In the genomic region with DNA sequence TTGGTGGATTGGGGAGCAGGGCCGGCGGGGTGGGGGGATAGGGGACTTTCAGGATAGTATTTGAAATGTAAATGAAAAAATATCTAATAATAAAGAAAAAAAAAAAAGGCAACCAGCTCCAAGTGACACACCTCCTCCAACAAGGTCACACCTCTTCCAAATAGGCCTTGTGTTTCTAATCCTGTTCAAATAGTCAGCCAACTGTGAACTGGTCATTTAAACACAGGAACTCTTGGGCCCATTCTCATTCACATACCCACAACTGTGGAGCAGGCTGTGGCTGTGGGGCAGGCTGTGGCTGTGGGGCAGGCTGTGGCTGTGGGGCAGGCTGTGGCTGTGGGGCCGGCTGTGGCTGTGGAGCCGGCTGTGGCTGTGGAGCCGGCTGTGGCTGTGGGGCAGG, we compare ENCODE assay signal across 8 mouse cellular contexts.
DNase-seq lines count a peak whose midpoint lies in the region; TF ChIP-seq lines count a peak whose summit lies in the region.
"Not testable (repeated sequence)": the region's sequence is repeated elsewhere in the genome, so short reads cannot be mapped to it uniquely, and the experiment has no call there.

No protein-coding gene starts in this region.

- peak overlapping the region; percentile 64 for H3K9ac ChIP-seq in ES-Bruce4 (ENCODE audit: low read depth, poor library complexity, severe bottlenecking)
- H3K9ac ChIP-seq in ES-E14 (ENCODE audit: insufficient read depth, low read depth, low read length, poor library complexity, severe bottlenecking), result not testable (repeated sequence)

- peak; percentile 54 for DNase-seq in ES-CJ7 (ENCODE audit: low read depth, low spot score)
- DNase-seq in ES-E14 (ENCODE audit: low read depth, low spot score); forebrain, embryonic 10.5 days (ENCODE audit: extremely low spot score, low spot score); midbrain, embryonic 10.5 days (ENCODE audit: low spot score): not testable (repeated sequence)
- peak; percentile 78 for DNase-seq in R1 (ENCODE audit: low read depth, low spot score)
- peak; percentile 60 for DNase-seq in ZHBTc4 (ENCODE audit: low read depth, low spot score)

- H3K9me3 ChIP-seq in E14TG2a.4 (ENCODE audit: low read length); ES-Bruce4 (replicated peaks; ENCODE audit: control insufficient read depth, insufficient read depth, low read length, poor library complexity, severe bottlenecking); ES-E14 (ENCODE audit: control insufficient read depth, insufficient read depth, low read depth, low read length); forebrain, embryonic 10.5 days; midbrain, embryonic 10.5 days (replicated peaks): not testable (repeated sequence)

- not testable (repeated sequence) for TF ChIP-seq EP300 in ES-Bruce4 (IDR thresholded peaks at IDR 0.05; ENCODE audit: insufficient read depth, low read depth, low read length)

- not testable (repeated sequence) for H3K4me1 ChIP-seq in E14TG2a.4 (replicated peaks; ENCODE audit: low read depth, low read length); ES-Bruce4 (ENCODE audit: control insufficient read depth, insufficient read depth, low read length); ES-E14 (ENCODE audit: control insufficient read depth in 2 of 2, insufficient read depth in 2 of 2, low read length in 2 of 2, poor library complexity in 1 of 2); forebrain, embryonic 10.5 days; midbrain, embryonic 10.5 days

- not testable (repeated sequence) for H3K27me3 ChIP-seq in E14TG2a.4 (ENCODE audit: insufficient read depth, low read length); ES-Bruce4 (ENCODE audit: control insufficient read depth, insufficient read depth, low read length, poor library complexity, severe bottlenecking); forebrain, embryonic 10.5 days (ENCODE audit: poor library complexity, severe bottlenecking); midbrain, embryonic 10.5 days (ENCODE audit: low read depth, poor library complexity, severe bottlenecking)

- not testable (repeated sequence) for TF ChIP-seq POLR2A in ES-Bruce4 (IDR thresholded peaks at IDR 0.05; ENCODE audit: insufficient read depth, low read length)

- not testable (repeated sequence) for H3K27ac ChIP-seq in ES-Bruce4 (ENCODE audit: insufficient read depth, low read length); ES-E14 (ENCODE audit: insufficient read depth, low read depth, low read length, poor library complexity, severe bottlenecking)
- H3K27ac ChIP-seq in forebrain, embryonic 10.5 days, result peak overlapping the region; percentile 71; the same call in 1 of the 2 replicates
- H3K27ac ChIP-seq in midbrain, embryonic 10.5 days (replicated peaks), result peak overlapping the region; percentile 70

- peak overlapping the region; percentile 77 for H3K4me3 ChIP-seq in E14TG2a.4 (replicated peaks; ENCODE audit: low read length)
- peak overlapping the region; percentile 37; the same call in 1 of the 2 replicates for H3K4me3 ChIP-seq in ES-Bruce4 (ENCODE audit: low read depth, low read length)
- peak overlapping the region; percentile 37 to 67 for H3K4me3 ChIP-seq in ES-E14 (ENCODE audit: insufficient read depth in 1 of 2, low read depth in 1 of 2, low read length in 2 of 2, poor library complexity in 1 of 2, severe bottlenecking in 1 of 2)
- not testable (repeated sequence) for H3K4me3 ChIP-seq in forebrain, embryonic 10.5 days; midbrain, embryonic 10.5 days

- WGBS in forebrain, embryonic 10.5 days, result 84% methylated on average over 5 of the region's 5 CpGs
- WGBS in midbrain, embryonic 10.5 days, result 89% methylated on average over 5 of the region's 5 CpGs

- in situ Hi-C loops in ES-E14 (cut with MboI; ENCODE audit: low sequenced_read_pairs in 2 of 2, unreplicated experiment in 2 of 2), result not testable (repeated sequence)

- not testable (repeated sequence) for TF ChIP-seq CTCF in E14TG2a.4 (conservative IDR thresholded peaks at IDR 0.05; ENCODE audit: low read length); ES-Bruce4 (IDR thresholded peaks at IDR 0.05; ENCODE audit: low read depth, low read length)

- not testable (repeated sequence) for H3K36me3 ChIP-seq in E14TG2a.4 (ENCODE audit: insufficient read depth, low read length); ES-Bruce4 (ENCODE audit: control insufficient read depth, insufficient read depth, low read length, poor library complexity, severe bottlenecking); ES-E14 (ENCODE audit: control insufficient read depth, insufficient read depth, low read length, poor library complexity, severe bottlenecking); forebrain, embryonic 10.5 days (replicated peaks); midbrain, embryonic 10.5 days

TF ChIP-seq in ES-E14, 5 proteins besides CTCF, POLR2A, EP300 and RAD21:
- 0 out of 2 replicates have a peak, but pooled peaks have one; percentile 16 for TF ChIP-seq ZNF384 (IDR thresholded peaks at IDR 0.05; ENCODE audit: low read depth, low read length)
